Mouse (Mus musculus) neural tube, embryonic 10.5 days (tissue): ENCODE measurements around the gene Aida.
"Not testable (repeated sequence)": the region's sequence is repeated elsewhere in the genome, so short reads cannot be mapped to it uniquely, and the experiment has no call there.

Source experiments
- DNase-seq: peaks from one replicate; pipeline ENCODE4 v3.0.0-alpha.2; 2017; ENCODE audit warnings: low spot score; ENCODE audit errors: extremely low spot score

The Aida gene

DNA sequence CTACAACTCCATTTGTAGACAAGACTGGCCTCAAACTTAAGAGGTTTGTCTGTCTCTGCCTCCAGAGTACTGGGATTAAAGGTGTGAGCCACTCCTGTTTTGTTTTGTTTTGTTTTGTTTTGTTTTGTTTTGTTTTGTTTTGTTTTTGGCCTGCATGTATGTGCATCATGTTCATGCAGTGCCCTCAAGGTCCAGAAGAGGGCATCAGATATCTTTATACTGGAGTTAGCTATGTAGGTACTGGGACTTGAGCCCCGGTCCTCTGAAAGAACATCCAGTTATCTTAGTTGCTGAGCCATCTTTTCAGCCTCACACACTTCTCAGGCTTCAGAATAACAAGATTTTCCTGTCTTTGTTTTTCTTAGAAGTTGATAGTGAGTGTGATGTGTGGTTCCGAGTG, 19.4 kb downstream of the Aida start:
- no peak for DNase-seq

DNA sequence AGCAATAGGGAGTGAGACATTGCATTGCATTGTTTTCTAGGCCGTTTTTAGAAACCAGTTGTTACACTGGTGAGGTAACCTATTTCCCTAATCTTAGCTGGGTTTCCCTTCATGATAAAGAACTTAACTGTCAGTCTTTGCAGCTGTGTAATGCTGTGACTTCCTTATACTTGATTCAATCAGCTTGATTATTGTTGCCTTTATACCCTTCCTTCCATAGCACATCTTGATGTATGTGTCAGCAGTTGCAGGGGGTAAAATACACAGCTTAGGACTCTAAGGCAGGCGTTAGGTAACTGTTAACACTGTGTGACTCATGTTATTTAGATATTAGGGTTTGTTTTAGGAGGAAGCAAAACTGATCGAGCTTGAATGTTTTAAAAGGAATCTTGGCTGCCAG, 24.3 kb downstream of the Aida start:
- no peak for DNase-seq

DNA sequence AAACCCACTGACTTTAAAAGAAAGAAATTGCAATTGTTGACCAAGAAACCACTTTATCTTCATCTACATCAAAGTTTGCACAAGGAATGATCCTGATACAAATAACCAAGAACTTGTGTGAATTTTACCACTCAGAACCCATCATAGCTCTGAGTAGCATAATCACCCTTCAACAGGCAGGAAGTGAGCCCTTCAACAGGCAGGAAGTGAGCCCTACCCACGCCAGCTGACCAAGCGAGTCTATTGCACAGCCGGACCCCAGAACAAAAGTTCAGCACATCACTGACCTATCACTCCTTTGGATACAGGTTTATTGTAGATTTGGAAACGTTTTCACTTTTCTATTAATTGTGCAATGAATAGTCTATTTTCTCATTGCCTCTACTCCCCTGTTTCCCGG, 26.1 kb downstream of the Aida start:
- not testable (repeated sequence) for DNase-seq

DNA sequence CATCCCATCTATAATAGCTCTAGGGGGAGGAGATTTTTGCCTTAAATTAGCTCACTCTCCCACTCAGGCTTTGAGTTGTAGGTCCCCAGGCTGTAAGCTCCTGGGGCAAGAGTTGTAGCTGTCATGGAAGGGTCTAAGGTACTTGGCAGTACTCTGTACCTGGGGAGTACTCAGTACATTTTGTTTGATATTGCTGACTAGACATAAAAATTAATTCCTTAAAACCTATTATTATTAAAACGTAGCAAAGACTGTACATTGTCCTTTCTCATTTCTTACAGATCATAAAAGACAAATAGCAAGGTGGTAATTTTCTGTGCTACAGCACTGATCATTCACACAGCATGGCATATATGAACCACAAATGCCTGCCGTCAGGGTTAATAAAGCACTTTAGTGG, 27.5 kb downstream of the Aida start:
- no peak for DNase-seq

DNA sequence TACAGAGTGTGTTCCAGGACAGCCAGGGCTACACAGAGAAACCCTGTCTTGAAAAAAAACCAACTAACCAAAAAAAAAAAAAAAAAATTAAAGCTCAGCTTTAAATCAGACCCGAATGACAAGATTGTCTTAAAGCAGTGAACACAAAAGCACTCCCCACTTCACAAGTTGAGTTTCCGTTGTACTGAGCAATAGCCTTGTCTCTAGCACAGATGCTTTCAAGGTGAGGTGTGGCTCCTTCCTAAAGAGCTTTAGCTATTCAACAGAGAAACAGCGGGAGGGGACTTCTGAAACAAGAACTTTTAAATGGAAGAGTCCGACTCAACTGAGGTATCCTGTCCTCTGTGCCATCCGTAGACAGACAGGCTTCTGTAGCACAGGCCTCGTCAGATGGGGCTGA, 28.0 kb downstream of the Aida start:
- DNase-seq: no peak

DNA sequence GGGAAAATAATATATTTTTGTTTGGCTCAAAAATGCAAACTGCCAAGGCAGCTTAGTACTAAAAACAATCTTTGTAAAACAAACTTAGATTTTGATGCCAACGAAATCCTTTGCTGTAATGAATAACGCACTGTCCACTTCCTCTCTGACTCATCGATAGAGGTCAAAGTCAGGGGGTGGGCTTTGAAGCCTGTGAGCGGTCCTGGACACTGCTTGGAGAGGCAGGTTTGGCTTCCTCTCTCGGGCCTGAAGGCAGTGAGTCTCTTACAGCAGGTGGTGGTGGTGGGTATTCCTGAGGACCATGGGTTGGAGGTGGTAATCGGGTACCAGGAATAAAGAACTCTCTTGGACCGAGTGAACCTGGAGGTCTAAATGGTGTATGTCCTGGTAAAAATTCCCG, 30.8 kb downstream of the Aida start:
- no peak for DNase-seq

DNA sequence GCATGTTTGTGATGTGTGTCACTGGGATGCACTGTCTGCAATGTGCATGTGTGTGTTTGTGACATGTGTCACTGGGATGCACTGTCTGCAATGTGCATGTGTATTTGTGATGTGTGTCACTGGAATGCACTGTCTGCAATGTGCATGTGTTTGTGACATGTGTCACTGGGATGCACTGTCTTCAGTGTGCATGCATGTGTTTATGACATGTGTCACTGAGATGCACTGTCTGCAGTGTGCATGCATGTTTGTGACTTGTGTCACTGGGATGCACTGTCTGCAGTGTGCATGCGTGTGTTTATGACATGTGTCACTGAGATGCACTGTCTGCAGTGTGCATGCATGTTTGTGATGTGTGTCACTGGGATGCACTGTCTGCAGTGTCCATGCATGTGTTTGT, 46.5 kb downstream of the Aida start:
- DNase-seq: not testable (repeated sequence)

DNA sequence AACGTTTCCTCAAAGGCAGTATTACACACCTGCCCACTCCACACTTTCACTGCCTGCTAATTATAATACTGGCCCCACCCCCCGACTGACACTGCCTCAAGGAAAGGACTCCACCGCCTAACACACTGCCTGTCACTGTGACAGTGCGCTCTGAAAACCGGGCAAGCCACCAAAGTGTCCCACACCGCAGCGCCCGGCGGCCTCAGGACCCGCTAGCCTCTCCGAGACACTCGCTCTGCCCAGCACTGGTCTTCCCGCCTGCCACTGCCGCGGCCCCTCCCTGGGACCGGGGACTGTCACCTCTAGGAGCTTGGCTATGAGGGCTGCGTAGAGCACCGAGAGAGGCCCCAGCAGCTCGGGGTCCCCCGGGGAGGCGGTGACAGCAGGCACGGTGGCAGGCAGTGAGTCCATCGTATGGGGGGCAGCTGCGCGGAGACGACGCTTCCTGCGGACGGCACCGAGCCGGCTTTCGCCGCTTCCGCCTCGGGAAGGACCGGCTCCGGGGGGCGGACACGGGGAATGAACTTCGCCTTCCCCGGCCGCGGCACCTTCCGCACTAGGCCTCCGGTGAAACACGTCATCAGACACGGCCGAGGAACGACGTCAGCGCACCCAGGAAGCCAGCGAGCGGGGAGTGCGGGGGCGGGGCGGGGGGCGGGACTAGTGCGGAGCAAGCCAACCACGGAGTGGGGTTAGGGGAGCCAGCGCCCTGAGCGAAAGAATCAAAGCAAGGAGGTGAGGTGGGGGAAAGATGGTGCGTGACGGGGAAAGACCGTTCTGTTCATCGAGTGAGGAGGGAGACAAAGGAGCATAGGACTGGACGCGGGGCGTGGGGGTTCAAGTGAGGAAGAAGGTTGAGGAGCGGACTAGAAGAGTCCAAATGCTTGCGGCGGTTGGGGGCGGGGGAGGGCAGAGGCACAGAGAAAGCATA, 48.8 kb downstream of the Aida start:
- DNase-seq: peak; percentile 93

DNA sequence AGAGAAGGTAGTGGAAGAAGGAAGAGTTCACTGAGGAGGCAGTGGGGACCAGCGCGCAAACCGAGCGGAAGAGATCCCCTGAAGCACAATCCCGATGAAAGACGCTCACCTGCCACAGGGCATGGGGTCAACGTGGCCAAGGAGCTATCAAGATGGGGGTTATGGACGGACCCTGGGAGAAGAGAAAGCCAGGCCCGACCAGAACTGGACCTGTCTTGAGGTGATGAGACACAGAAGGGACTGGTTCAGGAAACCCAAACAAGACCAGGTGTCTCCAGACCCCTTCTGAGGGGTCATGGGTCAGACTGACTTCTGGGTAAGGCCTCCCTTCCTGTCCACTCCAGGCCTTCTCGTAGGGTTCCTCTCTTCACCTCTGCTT, 49.4 kb downstream of the Aida start:
- DNase-seq: no peak

DNA sequence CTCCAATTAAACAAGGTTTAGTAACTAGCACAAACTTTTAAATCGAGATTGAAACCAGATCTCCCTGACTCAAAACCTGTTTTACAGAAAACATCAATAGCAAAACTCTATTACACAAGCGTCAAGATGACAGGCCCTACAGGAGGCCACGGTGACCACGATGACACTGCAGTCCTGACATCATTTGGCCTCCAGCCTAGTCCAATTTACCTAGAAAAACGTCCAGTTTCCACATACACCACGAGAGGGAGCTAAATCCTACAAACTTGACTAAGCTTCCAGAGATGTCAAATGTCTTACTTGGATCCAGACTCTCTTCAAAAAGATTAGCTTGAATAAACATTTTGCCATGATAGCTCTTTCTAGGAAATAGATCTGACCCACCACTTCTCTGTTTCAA, 53.5 kb downstream of the Aida start:
- DNase-seq: peak; percentile 23

DNA sequence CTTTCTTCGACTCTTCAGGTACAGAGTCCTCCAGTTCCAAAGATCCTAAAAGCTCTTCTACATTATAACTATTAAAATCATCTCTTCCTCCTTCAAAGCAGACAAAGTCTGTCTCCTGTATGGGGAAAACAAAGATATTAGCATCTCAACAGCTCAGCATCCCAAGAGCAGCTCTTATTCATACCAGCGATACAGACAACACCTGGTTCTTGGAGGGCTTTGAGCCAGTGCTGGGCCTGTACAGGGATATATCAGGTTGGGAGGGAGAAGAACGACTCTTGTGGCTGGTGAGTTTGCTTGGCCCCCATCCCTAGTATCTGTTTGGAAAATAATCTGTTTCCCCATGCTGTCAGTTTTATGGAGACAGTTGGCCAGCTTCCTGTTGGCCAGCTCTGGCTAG, 62.5 kb downstream of the Aida start:
- DNase-seq: no peak

DNA sequence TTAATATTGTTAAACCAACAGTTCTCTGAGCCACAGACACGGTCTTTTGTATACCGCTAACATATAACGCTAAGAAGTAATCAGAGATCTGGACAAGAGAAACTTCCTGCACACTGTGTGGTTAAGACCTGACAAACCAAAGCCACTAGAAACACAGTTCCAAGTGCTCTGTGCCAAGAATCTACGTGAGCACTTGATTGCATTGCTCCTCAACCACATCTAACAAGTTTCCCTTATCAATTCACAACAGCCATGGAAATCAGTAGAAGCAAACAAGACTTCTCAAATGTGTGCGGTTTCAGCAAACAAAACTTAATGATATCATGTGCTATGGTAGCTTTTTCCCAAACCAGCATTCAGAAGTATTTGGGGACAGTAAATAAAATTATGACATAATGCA, 65.9 kb downstream of the Aida start:
- DNase-seq: no peak

DNA sequence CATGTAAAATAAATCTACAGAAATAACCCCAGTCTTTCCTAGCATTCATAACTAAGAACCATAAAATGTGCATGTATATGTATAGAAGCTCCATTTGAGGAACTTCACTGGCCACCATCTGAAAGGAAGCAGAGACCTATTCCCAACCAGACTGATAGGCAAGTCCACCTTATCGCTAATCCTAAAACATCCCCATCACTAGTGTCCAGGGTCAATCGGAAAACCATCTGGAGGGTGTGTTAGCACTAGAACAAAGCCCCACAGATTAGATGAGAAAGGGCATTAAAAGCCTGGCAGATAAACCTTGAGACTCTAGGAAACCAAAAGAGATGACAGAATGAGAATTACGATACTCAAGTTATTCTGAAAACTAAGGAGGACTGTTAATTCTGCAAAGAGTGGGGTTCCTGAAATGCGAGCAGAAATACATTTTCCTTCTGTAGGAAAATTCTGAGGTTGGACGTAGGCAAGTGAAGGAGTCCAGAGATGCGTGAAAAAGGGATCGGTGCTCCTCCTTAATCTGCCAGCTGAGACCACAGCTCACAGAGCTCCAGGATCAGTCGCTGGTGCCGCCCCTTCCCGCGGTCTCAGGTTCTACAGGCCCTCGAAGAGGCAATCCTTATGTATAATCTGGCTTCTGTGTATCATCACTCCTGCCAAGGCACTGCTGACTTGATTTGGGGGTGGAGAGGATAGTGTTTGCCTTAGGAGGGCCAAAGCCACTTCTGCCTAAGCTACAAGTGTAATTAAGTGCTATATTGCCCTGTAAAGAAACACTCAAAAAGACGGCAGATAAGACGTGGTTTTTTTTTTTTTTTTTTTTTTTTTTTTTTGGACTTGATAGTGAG, 66.6 kb downstream of the Aida start:
- no peak for DNase-seq

DNA sequence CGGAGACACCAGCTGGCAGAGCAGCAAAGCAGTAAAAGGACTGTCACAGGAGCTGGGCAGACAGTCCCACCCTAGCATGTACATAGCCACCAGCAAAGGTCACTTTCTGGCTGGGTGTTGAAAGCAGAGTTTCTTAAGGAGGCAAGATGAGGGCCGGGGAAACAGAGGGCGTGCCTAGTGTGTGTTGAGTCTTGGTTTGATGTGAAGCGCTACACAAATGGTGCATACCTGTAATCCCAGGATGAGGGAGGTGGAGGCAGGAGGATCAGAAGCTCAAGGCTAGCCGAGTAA, 67.1 kb downstream of the Aida start:
- no peak for DNase-seq

DNA sequence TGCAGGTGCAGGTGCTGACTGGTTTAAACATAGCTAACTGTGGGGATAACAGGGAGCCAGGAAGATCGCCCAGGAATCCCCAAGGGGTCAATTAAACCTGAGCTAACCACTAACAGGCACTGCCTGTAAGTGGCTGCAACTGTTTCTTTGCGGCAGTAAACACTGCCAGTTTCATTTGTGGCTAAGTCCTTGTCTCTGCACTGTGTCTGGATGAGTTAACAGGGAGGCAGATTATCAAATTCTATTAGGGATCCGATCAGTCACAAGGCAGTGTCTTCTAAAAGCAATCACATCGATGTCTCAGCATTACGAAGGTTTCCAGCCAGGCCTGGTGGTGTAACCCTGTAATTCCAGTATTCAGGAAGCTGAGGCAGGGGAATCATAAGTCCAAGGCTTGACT, 70.0 kb downstream of the Aida start:
- no peak for DNase-seq

DNA sequence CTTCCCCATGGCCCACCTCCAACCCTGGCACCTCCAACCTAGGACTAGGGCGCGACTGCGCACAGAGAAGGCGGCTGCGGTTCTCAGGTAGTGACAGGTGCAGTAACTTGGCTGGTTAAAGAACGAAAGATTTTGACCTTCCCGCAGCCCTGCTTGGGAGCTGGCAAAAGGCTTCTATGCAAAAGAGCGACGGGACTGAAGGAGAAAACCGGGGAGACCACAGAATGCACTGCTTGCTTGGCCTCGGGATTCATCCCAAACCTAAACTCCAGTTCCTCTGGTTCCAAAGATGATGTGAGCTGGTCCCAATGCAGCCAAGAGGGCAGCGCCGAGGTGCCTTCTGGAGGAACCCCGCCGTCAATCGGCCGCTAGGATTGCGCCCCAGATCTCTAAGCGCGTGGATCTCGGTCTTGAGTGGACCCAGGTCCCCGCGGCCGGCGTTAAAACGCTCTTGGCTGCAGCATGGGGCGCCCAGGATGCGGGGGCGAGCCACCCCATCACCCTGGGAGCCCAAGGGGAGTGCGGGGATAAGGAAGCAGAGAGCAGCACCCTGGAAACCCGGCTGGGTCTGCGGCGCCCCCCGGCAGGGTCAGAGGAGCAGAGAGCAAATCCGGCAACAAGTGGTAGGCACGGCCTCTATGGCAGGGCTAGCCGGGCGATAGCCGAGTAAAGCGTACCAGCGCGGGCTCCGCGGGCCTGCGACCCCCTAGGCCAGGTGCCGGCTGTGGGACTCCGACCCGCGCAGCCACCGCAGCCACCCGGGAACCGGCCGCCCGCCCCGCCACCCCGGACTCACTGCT, 72.4 kb downstream of the Aida start:
- DNase-seq: no peak

DNA sequence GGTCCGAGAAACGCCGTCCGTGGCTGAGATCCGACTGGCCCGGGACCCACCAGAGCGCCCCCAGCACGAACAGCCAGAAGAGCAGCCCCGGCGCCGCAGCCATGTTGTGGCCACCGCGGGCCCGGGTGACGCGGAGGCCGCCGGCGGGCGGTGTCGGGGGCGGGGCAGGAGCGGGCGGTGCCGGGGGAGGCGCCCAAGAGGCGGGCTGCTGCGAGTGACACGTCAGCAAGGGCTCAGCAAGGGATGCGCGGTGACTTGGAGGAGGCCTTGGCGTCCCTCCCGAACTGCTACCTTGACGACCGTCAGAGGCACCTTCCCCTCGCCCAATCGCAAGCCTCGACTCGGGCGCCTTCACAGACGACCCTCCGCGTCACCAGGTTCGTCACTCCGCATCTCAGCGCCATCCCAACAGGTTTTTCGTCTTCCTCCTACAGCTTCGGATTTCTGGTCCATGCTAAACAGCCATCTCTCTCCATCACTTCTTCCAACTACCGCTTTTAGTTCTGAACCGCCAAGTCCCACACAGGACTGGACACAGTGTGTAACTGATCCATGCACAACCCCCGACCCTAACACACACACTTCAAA, 73.1 kb downstream of the Aida start, which contains the start of gene Mia3:
Gene Mia3, minus strand, starts transcription at position 127 of the 588 bp plus-strand sequence.
- peak; percentile 92 for DNase-seq

DNA sequence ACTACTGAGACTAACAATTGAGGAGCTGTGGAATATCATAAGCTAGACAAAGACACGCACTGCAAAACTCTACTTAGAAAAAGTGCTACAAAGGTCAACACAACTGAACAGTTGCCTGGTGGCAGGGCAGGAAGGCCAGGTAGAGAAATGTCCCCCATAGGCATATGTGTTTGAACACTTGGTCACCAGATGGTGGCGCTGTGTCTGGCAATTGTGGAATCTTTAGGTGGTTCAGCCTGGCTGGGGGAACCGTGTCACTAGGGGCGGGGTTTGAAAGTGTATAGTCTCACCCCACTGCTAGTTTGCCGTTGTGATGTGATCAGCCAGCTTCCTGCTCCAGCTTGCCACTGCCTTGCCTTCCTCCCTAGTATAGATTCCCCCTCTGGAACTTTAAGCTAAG, 78.3 kb downstream of the Aida start:
- no peak for DNase-seq
